Mouse (Mus musculus) intestine, postnatal 0 days (tissue): ENCODE results near the gene Skida1. TPM values are rescaled to one million over a fixed set of nuclear protein-coding genes. Genes with fewer than 3 reads are reported as not detected.

Source experiments
- ATAC-seq: fragments of 200-750 bp; cut with Nextera tagmentation; 2 replicates; pipeline ENCODE4 v1.8.0; 2017; ENCODE audit warnings: mild to moderate bottlenecking, moderate TSS enrichment, moderate library complexity
- H3K27ac ChIP-seq: fragments of 300-500 bp; sonication (generic); 2 replicates; pipeline ENCODE4 v1.5.1; 2014; ENCODE audit warnings: mild to moderate bottlenecking, low read depth, low read length, moderate library complexity
- H3K27me3 ChIP-seq: fragments of 300-500 bp; sonication (generic); replicated peaks from 2 replicates; pipeline ENCODE4 v1.6.1; 2014; ENCODE audit warnings: low read length, mixed read lengths; ENCODE audit not compliant: control insufficient read depth, insufficient read depth
- H3K36me3 ChIP-seq: fragments of 300-500 bp; sonication (generic); 2 replicates; pipeline ENCODE4 v1.6.1; 2014; ENCODE audit warnings: mild to moderate bottlenecking, moderate library complexity; ENCODE audit not compliant: control insufficient read depth, insufficient read depth
- H3K4me1 ChIP-seq: fragments of 300-500 bp; sonication (generic); replicated peaks from 2 replicates; pipeline ENCODE4 v1.6.1; 2014; ENCODE audit warnings: antibody characterized with exemption, low read length, mixed read lengths; ENCODE audit not compliant: control insufficient read depth, insufficient read depth
- H3K4me2 ChIP-seq: fragments of 300-500 bp; sonication (generic); replicated peaks from 2 replicates; pipeline ENCODE4 v1.6.1; 2014; ENCODE audit warnings: low read depth, mild to moderate bottlenecking, moderate library complexity
- H3K4me3 ChIP-seq: fragments of 300-500 bp; sonication (generic); 2 replicates; pipeline ENCODE4 v1.5.1; 2014; ENCODE audit warnings: low read depth, low read length
- H3K9ac ChIP-seq: fragments of 300-500 bp; sonication (generic); 2 replicates; pipeline ENCODE4 v1.6.1; 2014; ENCODE audit warnings: mild to moderate bottlenecking, low read depth, low read length
- H3K9me3 ChIP-seq: fragments of 300-500 bp; sonication (generic); 2 replicates; pipeline ENCODE4 v1.6.1; 2016; ENCODE audit warnings: mixed run types; ENCODE audit not compliant: control insufficient read depth
- CTCF ChIP-seq: sonication (generic); IDR thresholded peaks from 2 replicates; pipeline ENCODE4 v1.5.1; 2016; ENCODE audit warnings: low read depth, mild to moderate bottlenecking, control low read depth, antibody characterized with exemption, moderate library complexity
- WGBS: fragments of 180-500 bp; shearing (Covaris S2); extraction: QIAGEN DNeasy Blood & Tissue Kit; methylation state at CpG from one replicate; pipeline ENCODE4 v1.1.7; 2014; 5-methylcytosine and 5-hydroxymethylcytosine counted together
- polyA plus RNA-seq: library from polyadenylated mRNA; unstranded; fragments of >200 nt; fragmentation: Nextera tagmentation; extraction: Ambion mirVana; gene quantifications from 2 replicates; pipeline ENCODE4 v1.2.1, GENCODE M21; 2015

Skida1 gene
- polyA plus RNA-seq, 1 experiment from 2014 or later = 1.2 TPM

GRCm38 (mm10) chr2:18026116-18026947, 22.5 kb downstream of the Skida1 start:
- H3K4me1 ChIP-seq = peaks cover 5% of the 10 kb centered on the region
- H3K36me3 ChIP-seq = no peaks in the 10 kb centered on the region
- WGBS = under 1% methylated on average over 44 of the region's 44 CpGs
- peak overlapping the region; percentile 38 for H3K9ac ChIP-seq
- H3K27ac ChIP-seq = no peak overlapping the region
- ATAC-seq = no peak
- no peak for TF ChIP-seq CTCF
- H3K4me3 ChIP-seq = peak overlapping the region; percentile 73
- no peaks in the 10 kb centered on the region for H3K27me3 ChIP-seq
- peak overlapping the region; percentile 98 for H3K4me2 ChIP-seq
- no peaks in the 10 kb centered on the region for H3K9me3 ChIP-seq

DNA sequence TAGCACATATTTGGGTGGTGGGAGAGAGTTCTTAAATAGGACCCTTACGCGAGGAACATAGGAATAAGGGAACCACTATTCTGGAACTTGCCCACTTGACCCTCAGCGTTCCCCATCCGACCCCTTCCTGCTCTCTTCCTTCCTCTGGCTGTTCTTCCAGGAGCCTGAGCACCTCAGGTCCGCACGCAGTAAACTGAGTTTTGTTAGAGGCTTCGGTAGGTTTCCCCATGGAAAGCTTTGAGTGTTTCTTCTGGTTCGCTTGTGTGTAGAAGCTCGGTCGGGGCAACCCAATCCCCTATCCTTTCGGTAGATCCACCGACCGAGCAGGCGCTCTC, 23.1 kb downstream of the Skida1 start:
- ATAC-seq = no peak
- H3K4me3 ChIP-seq = peak overlapping the region; percentile 73
- no peaks in the 10 kb centered on the region for H3K27me3 ChIP-seq
- H3K36me3 ChIP-seq = no peaks in the 10 kb centered on the region
- H3K4me1 ChIP-seq = no peaks in the 10 kb centered on the region
- peak overlapping the region; percentile 38; the same call in 1 of the 2 replicates for H3K9ac ChIP-seq
- TF ChIP-seq CTCF = no peak
- no peaks in the 10 kb centered on the region for H3K9me3 ChIP-seq
- no peak overlapping the region for H3K27ac ChIP-seq
- H3K4me2 ChIP-seq = peak overlapping the region; percentile 98
- WGBS = 5% methylated on average over 14 of the region's 14 CpGs

GRCm38 (mm10) chr2:18025116-18025515, 23.7 kb downstream of the Skida1 start:
- no peaks in the 10 kb centered on the region for H3K9me3 ChIP-seq
- no peak overlapping the region for H3K9ac ChIP-seq
- no peaks in the 10 kb centered on the region for H3K36me3 ChIP-seq
- ATAC-seq = no peak
- WGBS = 72% methylated on average over 5 of the region's 5 CpGs
- H3K4me1 ChIP-seq = no peaks in the 10 kb centered on the region
- no peaks in the 10 kb centered on the region for H3K27me3 ChIP-seq
- no peak overlapping the region; the same call in 1 of the 2 replicates for H3K4me3 ChIP-seq
- no peak overlapping the region for H3K27ac ChIP-seq
- no peak for TF ChIP-seq CTCF
- no peak overlapping the region for H3K4me2 ChIP-seq

DNA sequence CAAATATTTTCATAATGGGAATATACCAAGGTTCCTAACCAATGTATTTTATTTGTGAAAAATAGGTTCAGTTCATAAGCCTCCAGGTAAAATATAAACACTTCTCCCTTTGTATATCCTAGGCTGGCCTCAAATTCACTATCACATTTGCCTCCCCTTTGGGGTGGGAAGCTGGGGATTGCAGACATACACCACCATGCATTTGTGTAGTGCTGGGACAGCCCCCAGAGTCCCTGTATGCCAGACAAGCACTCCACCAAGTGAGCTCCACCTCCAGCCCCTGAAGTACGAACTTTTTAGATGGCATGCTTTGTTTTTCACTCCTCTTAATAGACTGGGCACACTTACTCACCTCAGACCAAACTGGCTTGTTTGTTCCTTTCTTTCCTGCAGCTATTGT, 26.0 kb downstream of the Skida1 start:
- H3K27me3 ChIP-seq = no peaks in the 10 kb centered on the region
- no peak for ATAC-seq
- H3K9ac ChIP-seq = no peak overlapping the region
- no peak overlapping the region for H3K4me3 ChIP-seq
- TF ChIP-seq CTCF = no peak
- no peak overlapping the region for H3K4me2 ChIP-seq
- H3K36me3 ChIP-seq = no peaks in the 10 kb centered on the region
- H3K4me1 ChIP-seq = no peaks in the 10 kb centered on the region
- H3K9me3 ChIP-seq = no peaks in the 10 kb centered on the region
- no peak overlapping the region for H3K27ac ChIP-seq
- WGBS = 63% methylated on average over 1 of the region's 1 CpGs

- no peak overlapping the region for H3K4me2 ChIP-seq
- WGBS = 78% methylated on average over 1 of the region's 1 CpGs
- no peaks in the 10 kb centered on the region for H3K9me3 ChIP-seq
- no peak for ATAC-seq
- no peak overlapping the region for H3K9ac ChIP-seq
- H3K4me1 ChIP-seq = no peaks in the 10 kb centered on the region
- no peaks in the 10 kb centered on the region for H3K36me3 ChIP-seq
- TF ChIP-seq CTCF = no peak
- no peaks in the 10 kb centered on the region for H3K27me3 ChIP-seq
- no peak overlapping the region for H3K4me3 ChIP-seq
- H3K27ac ChIP-seq = no peak overlapping the region
Observed at GRCm38 (mm10) chr2:18019122-18019521, 29.7 kb downstream of the Skida1 start.

GRCm38 (mm10) chr2:18017321-18017720, 31.5 kb downstream of the Skida1 start:
- no peak overlapping the region for H3K9ac ChIP-seq
- H3K27me3 ChIP-seq = no peaks in the 10 kb centered on the region
- H3K27ac ChIP-seq = no peak overlapping the region
- H3K4me3 ChIP-seq = no peak overlapping the region
- H3K4me1 ChIP-seq = no peaks in the 10 kb centered on the region
- no peak for ATAC-seq
- TF ChIP-seq CTCF = no peak
- H3K4me2 ChIP-seq = no peak overlapping the region
- no peaks in the 10 kb centered on the region for H3K9me3 ChIP-seq
- 95% methylated on average over 6 of the region's 6 CpGs for WGBS
- no peaks in the 10 kb centered on the region for H3K36me3 ChIP-seq
